ENCODE assay signal across 8 mouse cellular contexts in genomic region chr5:84153095-84153494, GRCm38 (mm10).
A peak's percentile ranks its signal among the peaks of the same experiment; 100 is the strongest.
DNase-seq lines count a peak whose midpoint lies in the region; ATAC-seq lines count a peak whose summit lies in the region.
"Had no signal": no experiment of that assay in that cellular context is flagged by ENCODE, and none has a peak within 500 bp of the region (broad histone marks: within the 10 kb centered on the region; RNA-seq: fewer than 3 reads in every experiment).

No protein-coding gene starts in this region.

- no peak overlapping the region for H3K4me2 ChIP-seq in neural tube, embryonic 13.5 days
- H3K4me2 ChIP-seq in hindbrain, embryonic 12.5 days (replicated peaks), result no peak overlapping the region
- H3K4me2 ChIP-seq: lung, embryonic 14.5 days had no signal

- H3K4me3 ChIP-seq in neural tube, embryonic 13.5 days, result no peak overlapping the region
- H3K4me3 ChIP-seq in hindbrain, embryonic 12.5 days, result no peak overlapping the region

- H3K9me3 ChIP-seq in neural tube, embryonic 13.5 days, result no peaks in the 10 kb centered on the region
- no peaks in the 10 kb centered on the region for H3K9me3 ChIP-seq in hindbrain, embryonic 12.5 days (replicated peaks)

- ATAC-seq in neural tube, embryonic 13.5 days (ENCODE audit: low read depth), result peak; percentile 82
- peak; percentile 68; the same call in 1 of the 2 replicates for ATAC-seq in hindbrain, embryonic 12.5 days (ENCODE audit: low FRiP score)
- ATAC-seq in megakaryocyte, adult 5-6 weeks (ENCODE audit: poor library complexity, severe bottlenecking), result no peak

- H3K27ac ChIP-seq in neural tube, embryonic 13.5 days (replicated peaks), result no peak overlapping the region
- no peak overlapping the region for H3K27ac ChIP-seq in hindbrain, embryonic 12.5 days

- WGBS in neural tube, embryonic 13.5 days, result 43% methylated on average over 2 of the region's 2 CpGs
- 48% methylated on average over 2 of the region's 2 CpGs for WGBS in hindbrain, embryonic 12.5 days

- no peak overlapping the region for H3K9ac ChIP-seq in neural tube, embryonic 13.5 days
- no peak overlapping the region for H3K9ac ChIP-seq in hindbrain, embryonic 12.5 days
- H3K9ac ChIP-seq: lung, embryonic 14.5 days had no signal

- DNase-seq in neural tube, embryonic 10.5 days (ENCODE audit: extremely low spot score, low spot score), result no peak
- peak; percentile 21 to 48 for DNase-seq in left cerebral cortex, postnatal 25 days (ENCODE audit: low spot score in 2 of 2)
- no peak for DNase-seq in lung, postnatal 36 days
- DNase-seq in heart, postnatal 4 days, result no peak
- DNase-seq: lung, embryonic 14.5 days had no signal

- H3K4me1 ChIP-seq in neural tube, embryonic 13.5 days (replicated peaks), result no peaks in the 10 kb centered on the region
- H3K4me1 ChIP-seq in hindbrain, embryonic 12.5 days, result no peaks in the 10 kb centered on the region

- intact Hi-C loops in left cerebral cortex, postnatal 25 days (cut with DNase I), result loop anchor here (10.0 kb wide), 1 partner anchor 262 kb away; the partner anchor contains the start of gene Epha5

- no peaks in the 10 kb centered on the region for H3K36me3 ChIP-seq in neural tube, embryonic 13.5 days
- H3K36me3 ChIP-seq in hindbrain, embryonic 12.5 days, result no peaks in the 10 kb centered on the region

- no peaks in the 10 kb centered on the region for H3K27me3 ChIP-seq in neural tube, embryonic 13.5 days
- H3K27me3 ChIP-seq in hindbrain, embryonic 12.5 days, result no peaks in the 10 kb centered on the region

Comparison
In these comparisons a context has a peak if more than half of its experiments do, and no peak if none do; other contexts are left out.
1. DNase-seq: peak in left cerebral cortex, postnatal 25 days (2 of 2); none in neural tube, embryonic 10.5 days (single experiment), lung, postnatal 36 days (single experiment) and heart, postnatal 4 days (single experiment).